Mouse (Mus musculus): ENCODE data around the gene Draxin. TPM values are rescaled to one million over a fixed set of nuclear protein-coding genes. Genes with fewer than 3 reads are reported as not detected.

The Draxin gene
- total and polyA plus RNA-seq, 2 experiments from 2014 or later: 0.01 TPM; not detected in 1

GRCm38 (mm10) chr4:148165551-148165950 is 35.1 kb upstream of the Draxin start:
- H3K4me1 ChIP-seq (ENCODE audit: control insufficient read depth, insufficient read depth): peaks cover 4% of the 10 kb centered on the region; the same call in 1 of the 2 replicates
- H3K9ac ChIP-seq (replicated peaks; ENCODE audit: low read depth, low read length): no peak overlapping the region
- WGBS: 10% methylated on average over 17 of the region's 17 CpGs
- no peak overlapping the region for H3K4me2 ChIP-seq (ENCODE audit: low read depth, low read length)
- H3K9me3 ChIP-seq (replicated peaks; ENCODE audit: control insufficient read depth, low read length): no peaks in the 10 kb centered on the region
- H3K27ac ChIP-seq (ENCODE audit: low read depth): no peak overlapping the region
- TF ChIP-seq EP300 (IDR thresholded peaks at IDR 0.05; ENCODE audit: low read depth) (no peak), CTCF (IDR thresholded peaks at IDR 0.05; ENCODE audit: low read depth) (no peak)
- H3K36me3 ChIP-seq (replicated peaks; ENCODE audit: control insufficient read depth, insufficient read depth, low read length): no peaks in the 10 kb centered on the region
- no peak for DNase-seq (ENCODE audit: low spot score)
- peaks cover 80% of the 10 kb centered on the region for H3K27me3 ChIP-seq (ENCODE audit: control insufficient read depth, insufficient read depth, low read length)
- H3K4me3 ChIP-seq (ENCODE audit: low read depth, low read length): no peak overlapping the region
- ATAC-seq (ENCODE audit: insufficient read depth, low read depth): no peak

- Histone ChIP-seq H3K4me2 (ENCODE audit: low read depth, low read length) (peak overlapping the region; percentile 64; the same call in 1 of the 2 replicates), H3K27ac (ENCODE audit: low read depth) (no peak overlapping the region), H3K4me3 (ENCODE audit: low read depth, low read length) (peak overlapping the region; percentile 39), H3K9ac (replicated peaks; ENCODE audit: low read depth, low read length) (no peak overlapping the region), H3K9me3 (replicated peaks; ENCODE audit: control insufficient read depth, low read length) (no peaks in the 10 kb centered on the region), H3K4me1 (ENCODE audit: control insufficient read depth, insufficient read depth) (peaks cover 4% of the 10 kb centered on the region; the same call in 1 of the 2 replicates), H3K36me3 (replicated peaks; ENCODE audit: control insufficient read depth, insufficient read depth, low read length) (no peaks in the 10 kb centered on the region), H3K27me3 (ENCODE audit: control insufficient read depth, insufficient read depth, low read length) (peaks cover 81% of the 10 kb centered on the region)
- ATAC-seq (ENCODE audit: insufficient read depth, low read depth) (no peak), DNase-seq (ENCODE audit: low spot score) (no peak)
- 3% methylated on average over 16 of the region's 16 CpGs for WGBS
- TF ChIP-seq EP300 (IDR thresholded peaks at IDR 0.05; ENCODE audit: low read depth) (no peak), CTCF (IDR thresholded peaks at IDR 0.05; ENCODE audit: low read depth) (no peak)
Observed at GRCm38 (mm10) chr4:148164461-148164860, 34.0 kb upstream of the Draxin start.

- H3K9ac ChIP-seq (replicated peaks; ENCODE audit: low read depth, low read length): no peak overlapping the region
- ATAC-seq (ENCODE audit: insufficient read depth, low read depth) (peak; percentile 37; the same call in 1 of the 2 replicates), DNase-seq (ENCODE audit: low spot score) (peak; percentile 62)
- TF ChIP-seq CTCF (IDR thresholded peaks at IDR 0.05; ENCODE audit: low read depth) (peak; percentile 73), EP300 (IDR thresholded peaks at IDR 0.05; ENCODE audit: low read depth) (no peak)
- peaks cover 79% of the 10 kb centered on the region for H3K27me3 ChIP-seq (ENCODE audit: control insufficient read depth, insufficient read depth, low read length)
- peaks cover 4% of the 10 kb centered on the region; the same call in 1 of the 2 replicates for H3K4me1 ChIP-seq (ENCODE audit: control insufficient read depth, insufficient read depth)
- H3K4me2 ChIP-seq (ENCODE audit: low read depth, low read length): peak overlapping the region; percentile 64
- no peak overlapping the region for H3K27ac ChIP-seq (ENCODE audit: low read depth)
- no peaks in the 10 kb centered on the region for H3K36me3 ChIP-seq (replicated peaks; ENCODE audit: control insufficient read depth, insufficient read depth, low read length)
- peak overlapping the region; percentile 39 for H3K4me3 ChIP-seq (ENCODE audit: low read depth, low read length)
- under 1% methylated on average over 28 of the region's 29 CpGs for WGBS
- no peaks in the 10 kb centered on the region for H3K9me3 ChIP-seq (replicated peaks; ENCODE audit: control insufficient read depth, low read length)
Observed at GRCm38 (mm10) chr4:148164002-148164439, 33.5 kb upstream of the Draxin start.

DNA sequence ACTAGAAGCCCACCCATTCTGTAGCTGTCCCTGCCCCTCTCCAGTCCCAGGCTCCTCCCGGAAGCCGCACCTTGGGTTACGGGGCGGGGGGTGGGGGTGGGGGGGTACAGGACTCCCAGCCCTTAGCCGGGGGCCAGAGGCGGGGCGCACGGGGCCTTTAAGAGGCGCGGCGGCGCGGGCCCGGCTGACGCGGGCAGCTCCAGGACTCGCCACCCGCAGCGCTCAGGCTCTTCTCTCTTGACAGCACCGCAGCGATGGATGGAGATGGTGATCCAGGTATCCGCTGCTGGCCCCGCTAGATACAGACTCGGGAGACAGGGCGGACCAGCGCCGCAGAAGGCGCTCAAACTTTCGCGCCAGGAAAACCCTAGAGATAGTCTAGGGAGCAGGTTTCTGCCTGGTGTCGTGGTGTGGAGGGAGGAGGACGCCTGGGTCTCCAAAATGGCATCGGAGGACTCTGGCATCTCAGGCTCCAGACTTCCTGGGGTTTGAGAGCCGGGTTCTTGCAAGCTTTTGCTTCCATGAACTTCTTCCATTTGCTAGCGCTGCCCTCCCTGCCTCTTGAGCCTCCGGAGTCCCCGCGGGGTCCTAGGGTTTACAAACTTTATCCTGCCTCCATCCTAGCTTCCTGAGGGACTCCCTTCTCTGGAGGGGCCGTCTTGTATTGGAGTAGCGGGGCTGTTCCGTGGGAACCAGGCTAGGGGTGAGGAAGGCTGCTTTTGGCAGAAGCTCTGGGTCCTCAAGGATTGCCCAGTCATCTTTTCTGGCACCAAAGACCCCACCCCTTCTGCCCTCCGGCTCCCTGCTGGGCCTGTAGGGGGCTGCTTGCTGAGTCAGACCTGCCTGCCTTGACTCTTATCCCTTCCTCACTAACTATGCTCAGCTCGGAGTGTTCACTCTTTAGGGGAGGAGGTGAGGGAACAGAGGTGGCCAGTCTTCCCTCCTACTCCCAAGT is 30.2 kb upstream of the Draxin start, which contains the start of the genes Fbxo44 and Fbxo2:
Gene Fbxo44, minus strand, starts transcription at position 47 of the 955 bp plus-strand sequence.
Gene Fbxo2, plus strand, starts transcription at position 186 of the 955 bp plus-strand sequence.
- Histone ChIP-seq H3K4me3 (ENCODE audit: low read depth, low read length) (peak within 1 kb of the TSS; percentile 69), H3K27ac (ENCODE audit: low read depth) (peak within 1 kb of the TSS; percentile 74), H3K9ac (replicated peaks; ENCODE audit: low read depth, low read length) (peak within 1 kb of the TSS; percentile 66), H3K4me2 (ENCODE audit: low read depth, low read length) (peak within 1 kb of the TSS; percentile 95), H3K36me3 (replicated peaks; ENCODE audit: control insufficient read depth, insufficient read depth, low read length) (peaks cover 3% of the 10 kb centered on the region; the same call in 1 of the 2 replicates), H3K4me1 (ENCODE audit: control insufficient read depth, insufficient read depth) (peaks cover 8% of the 10 kb centered on the region; the same call in 1 of the 2 replicates), H3K9me3 (replicated peaks; ENCODE audit: control insufficient read depth, low read length) (no peaks in the 10 kb centered on the region), H3K27me3 (ENCODE audit: control insufficient read depth, insufficient read depth, low read length) (peaks cover 60% of the 10 kb centered on the region)
- ATAC-seq (ENCODE audit: insufficient read depth, low read depth): peak; percentile 11
- no peak for TF ChIP-seq EP300 (IDR thresholded peaks at IDR 0.05; ENCODE audit: low read depth)
- no peak for TF ChIP-seq CTCF (IDR thresholded peaks at IDR 0.05; ENCODE audit: low read depth)
- DNase-seq (ENCODE audit: low spot score): no peak
- WGBS: 2% methylated on average over 43 of the region's 43 CpGs

DNA sequence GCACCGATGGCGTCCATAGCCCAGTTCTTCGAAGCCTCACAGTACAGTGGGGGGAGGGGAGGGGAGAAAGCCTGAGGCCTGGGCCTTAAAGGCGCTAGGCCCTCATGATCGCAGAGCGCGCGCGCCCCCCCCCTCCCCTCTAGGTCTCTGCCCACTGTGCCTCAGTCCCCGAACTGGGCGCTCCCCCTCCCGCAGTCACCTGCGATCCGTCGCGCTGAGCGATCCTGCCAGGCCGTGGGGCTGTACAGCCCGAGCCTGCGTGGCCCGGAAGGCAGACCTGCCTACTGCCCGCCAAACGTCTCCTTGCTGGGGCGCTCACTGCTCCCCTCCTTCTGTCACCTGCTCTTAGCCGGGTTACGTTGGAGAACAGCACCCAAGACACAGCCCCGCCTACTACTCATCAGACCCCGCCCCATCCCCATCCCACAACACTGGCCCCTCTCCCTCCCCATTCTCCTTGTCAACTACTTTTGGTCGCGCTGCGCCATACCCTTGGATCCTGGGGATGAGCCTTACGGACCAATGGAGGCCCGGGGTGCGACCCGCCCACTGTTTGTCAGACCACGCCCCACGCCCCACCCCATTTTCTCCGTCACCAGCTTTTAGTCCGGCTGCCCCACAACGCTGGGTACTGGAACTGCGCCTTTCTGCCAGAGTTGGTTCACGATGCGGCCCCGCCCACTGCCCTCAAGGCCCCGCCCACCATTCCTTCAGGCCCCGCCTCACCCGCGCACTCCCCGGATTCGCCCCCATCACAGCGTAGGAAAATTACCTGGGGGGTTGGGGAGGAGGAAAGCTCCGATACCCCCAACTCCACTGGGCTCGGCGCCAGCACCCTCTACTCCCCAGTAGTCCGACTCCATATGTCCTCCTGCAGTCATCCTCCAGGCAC is 29.3 kb upstream of the Draxin start:
- peak; percentile 87 for ATAC-seq (ENCODE audit: insufficient read depth, low read depth)

More for the DNA sequence above, 29.3 kb upstream of the Draxin start:
- Histone ChIP-seq H3K4me2 (ENCODE audit: low read depth, low read length) (peak overlapping the region; percentile 95), H3K27ac (ENCODE audit: low read depth) (peak overlapping the region; percentile 74), H3K9me3 (replicated peaks; ENCODE audit: control insufficient read depth, low read length) (no peaks in the 10 kb centered on the region), H3K9ac (replicated peaks; ENCODE audit: low read depth, low read length) (peak overlapping the region; percentile 66), H3K27me3 (ENCODE audit: control insufficient read depth, insufficient read depth, low read length) (peaks cover 51% of the 10 kb centered on the region), H3K36me3 (replicated peaks; ENCODE audit: control insufficient read depth, insufficient read depth, low read length) (peaks cover 7% of the 10 kb centered on the region; the same call in 1 of the 2 replicates), H3K4me1 (ENCODE audit: control insufficient read depth, insufficient read depth) (peaks cover 8% of the 10 kb centered on the region; the same call in 1 of the 2 replicates), H3K4me3 (ENCODE audit: low read depth, low read length) (peak overlapping the region; percentile 69)
- WGBS: under 1% methylated on average over 46 of the region's 55 CpGs
- DNase-seq (ENCODE audit: low spot score): peak; percentile 94
- TF ChIP-seq CTCF (IDR thresholded peaks at IDR 0.05; ENCODE audit: low read depth) (no peak), EP300 (IDR thresholded peaks at IDR 0.05; ENCODE audit: low read depth) (no peak)
